Mouse (Mus musculus) Patski (cell line): ENCODE data around the gene Klhl21. TPM values are rescaled to one million over a fixed set of nuclear protein-coding genes. Genes with fewer than 3 reads are reported as not detected.

ENCODE experiments used
- ATAC-seq: fragments of 100-300 bp; one replicate; pipeline ENCODE4 v1.8.0; 2021
- CTCF ChIA-PET: fragments of 350-600 bp; sonication (Branson Sonifier 250); formaldehyde crosslinking; loops from one replicate; lab custom pipeline; 2022; ENCODE audit warnings: inconsistent platforms; lab: Charles Lee
- POLR2A ChIA-PET: fragments of 350-600 bp; sonication (Branson Sonifier 250); formaldehyde crosslinking; loops from one replicate; lab custom pipeline; 2022; ENCODE audit warnings: antibody characterized with exemption, inconsistent platforms; lab: Charles Lee
- DNase-seq: peaks from one replicate; pipeline ENCODE4 v3.0.0-alpha.2; 2011; ENCODE audit warnings: low read depth, low spot score
- H3K27me3 ChIP-seq: fragments of 371-371 bp; one replicate; pipeline ENCODE4 v1.5.1; 2021
- CTCF ChIP-seq: fragments of 100-300 bp; IDR thresholded peaks from one replicate; pipeline ENCODE4 v1.5.1; 2021
- in situ Hi-C: fragments of 300-500 bp; cut with MboI; formaldehyde crosslinking; loops from 3 replicates; pipeline ENCODE4 v1.11.1; 2018; ENCODE audit warnings: low pct_unique_long_range_greater_than_20kb, mixed read lengths
- polyA plus RNA-seq: library from polyadenylated mRNA; unstranded; gene quantifications from one replicate; pipeline ENCODE4 v1.2.3, GENCODE M21; 2021

Gene Klhl21
- polyA plus RNA-seq, 1 experiment from 2014 or later = 16.6 TPM

DNA sequence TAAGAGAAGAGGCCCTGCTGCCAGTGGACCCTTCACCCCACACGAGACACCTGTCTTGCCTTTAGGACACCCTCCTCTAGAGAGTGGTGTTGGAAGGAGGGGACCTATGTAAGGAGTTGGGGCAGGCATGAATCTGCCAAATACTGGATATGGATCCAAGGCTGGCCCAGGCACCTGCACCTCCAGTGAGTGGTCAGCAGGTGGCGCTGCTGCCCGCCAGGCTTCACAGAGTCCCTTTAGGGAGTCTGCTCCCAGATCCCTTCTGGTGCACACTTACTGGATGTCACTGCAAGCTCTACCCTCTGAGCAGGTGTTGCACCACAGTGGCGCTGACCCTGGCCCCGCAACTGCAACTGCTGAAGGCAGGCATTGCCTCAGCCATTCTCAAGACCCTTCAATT, 27.2 kb upstream of the Klhl21 start:
- CTCF ChIA-PET = interaction anchor here (0.8 to 3.1 kb wide), 8 partner anchors 9 to 56 kb away, joined by 3 to 21 read pairs (median 7); partner anchors contain the start of genes Klhl21, Nol9, Tas1r1 and Thap3
- in situ Hi-C loops = loop anchor here (5.0 kb wide), 1 partner anchor 46 kb away; the partner anchor contains the start of gene Zbtb48
- DNase-seq (no peak), ATAC-seq (peak; percentile 69)
- POLR2A ChIA-PET = interaction anchor here (0.9 kb wide), 1 partner anchor 27 kb away, joined by 3 read pairs; the partner anchor contains the start of gene Klhl21
- H3K27me3 ChIP-seq = no peaks in the 10 kb centered on the region
- TF ChIP-seq CTCF = no peak

DNA sequence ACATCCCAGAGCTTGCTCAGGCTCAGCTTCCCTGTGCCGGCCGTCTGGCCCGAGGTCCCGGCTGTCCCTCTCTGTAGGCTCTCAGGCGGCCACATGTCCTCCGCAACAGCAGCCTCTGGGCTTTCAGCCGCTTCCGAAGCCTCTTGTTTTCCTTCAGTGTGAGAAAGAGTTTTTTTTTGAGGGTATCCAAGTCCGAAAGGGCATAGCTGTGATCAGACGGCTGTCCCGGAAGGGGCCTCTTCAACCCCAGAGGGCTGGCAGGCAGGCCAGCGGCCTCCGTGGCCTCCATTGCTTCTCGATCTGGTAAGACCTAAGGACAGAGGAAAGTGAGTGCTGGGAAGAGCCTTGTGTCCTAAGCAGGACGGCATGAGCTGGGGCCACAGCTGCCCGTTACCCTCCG, 25.6 kb upstream of the Klhl21 start:
- CTCF ChIA-PET = interaction anchor here (0.9 to 1.1 kb wide), 2 partner anchors 26 to 46 kb away, joined by 3 read pairs; partner anchors contain the start of gene Klhl21
- in situ Hi-C loops = loop anchor here (5.0 kb wide), 1 partner anchor 44 kb away; the partner anchor contains the start of gene Zbtb48
- POLR2A ChIA-PET = interaction anchor here (1.4 kb wide), 1 partner anchor 56 kb away, joined by 4 read pairs; the partner anchor contains the start of genes Nol9 and Tas1r1
- ATAC-seq (no peak), DNase-seq (no peak)
- H3K27me3 ChIP-seq = no peaks in the 10 kb centered on the region
- TF ChIP-seq CTCF = no peak

DNA sequence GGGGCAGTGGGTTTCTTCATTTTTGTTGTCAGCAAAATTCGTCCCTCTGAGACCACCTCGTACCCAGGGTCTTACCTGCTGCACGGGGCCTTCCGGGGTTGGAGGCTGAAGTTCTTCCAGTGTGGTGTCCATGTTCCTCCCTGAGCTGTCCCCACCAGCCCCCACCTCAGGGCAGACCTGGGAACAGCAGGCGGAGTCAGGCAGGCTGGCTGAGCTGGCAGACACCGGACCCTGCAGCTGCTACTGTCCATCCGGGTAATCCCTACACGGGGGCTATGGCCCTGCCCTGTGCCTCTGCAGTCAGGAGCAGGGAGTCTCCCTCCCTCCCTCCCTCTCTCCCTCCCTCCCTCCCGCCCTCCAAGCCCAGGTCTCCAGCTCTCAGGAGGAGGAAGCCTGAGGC, 25.0 kb upstream of the Klhl21 start:
- ChIA-PET CTCF (interaction anchor here (0.7 to 1.1 kb wide), 3 partner anchors 9 to 46 kb away, joined by 3 read pairs; partner anchors contain the start of gene Klhl21), POLR2A (interaction anchor here (1.4 kb wide), 1 partner anchor 55 kb away, joined by 4 read pairs; the partner anchor contains the start of genes Nol9 and Tas1r1)
- ATAC-seq (no peak), DNase-seq (no peak)
- in situ Hi-C loops = loop anchor here (5.0 kb wide), 1 partner anchor 44 kb away; the partner anchor contains the start of gene Zbtb48
- TF ChIP-seq CTCF = no peak
- H3K27me3 ChIP-seq = no peaks in the 10 kb centered on the region

DNA sequence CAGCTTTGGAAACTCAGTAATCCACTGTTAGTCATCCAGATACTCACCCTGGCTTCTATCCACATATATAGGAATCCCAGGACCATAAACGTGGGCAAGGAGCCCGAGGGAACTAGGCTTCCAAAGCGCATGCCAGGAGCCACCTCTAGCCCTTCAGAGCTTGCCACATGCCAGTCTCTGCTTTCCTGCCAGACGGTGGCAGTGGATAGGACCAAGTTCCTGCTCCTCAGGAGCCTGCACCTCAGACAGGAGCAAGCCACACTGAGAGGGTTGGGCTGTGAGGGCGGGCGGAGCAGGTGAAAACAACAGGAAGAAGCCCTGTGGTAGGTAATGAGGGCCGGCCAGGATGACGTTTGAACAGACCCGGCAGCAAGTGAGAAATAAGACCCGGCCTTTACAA, 22.7 kb upstream of the Klhl21 start:
- no peak for DNase-seq
- ATAC-seq = no peak
- in situ Hi-C loops = no loop called here
- ChIA-PET POLR2A (interaction anchor here (0.8 kb wide), 1 partner anchor 467 kb away, joined by 3 read pairs; no protein-coding TSS in a partner anchor), CTCF (interaction anchor here (1.0 kb wide), 1 partner anchor 43 kb away, joined by 4 read pairs; no protein-coding TSS in a partner anchor)
- no peaks in the 10 kb centered on the region for H3K27me3 ChIP-seq
- TF ChIP-seq CTCF = no peak

- ATAC-seq (no peak), DNase-seq (no peak)
- POLR2A ChIA-PET = interaction anchor here (0.8 kb wide), 1 partner anchor 466 kb away, joined by 3 read pairs; no protein-coding TSS in a partner anchor
- CTCF ChIA-PET = interaction anchor here (1.0 kb wide), 1 partner anchor 42 kb away, joined by 4 read pairs; no protein-coding TSS in a partner anchor
- no peaks in the 10 kb centered on the region for H3K27me3 ChIP-seq
- in situ Hi-C loops = no loop called here
- TF ChIP-seq CTCF = no peak
Measured at GRCm38 (mm10) chr4:151986650-151987049, 22.0 kb upstream of the Klhl21 start.

DNA sequence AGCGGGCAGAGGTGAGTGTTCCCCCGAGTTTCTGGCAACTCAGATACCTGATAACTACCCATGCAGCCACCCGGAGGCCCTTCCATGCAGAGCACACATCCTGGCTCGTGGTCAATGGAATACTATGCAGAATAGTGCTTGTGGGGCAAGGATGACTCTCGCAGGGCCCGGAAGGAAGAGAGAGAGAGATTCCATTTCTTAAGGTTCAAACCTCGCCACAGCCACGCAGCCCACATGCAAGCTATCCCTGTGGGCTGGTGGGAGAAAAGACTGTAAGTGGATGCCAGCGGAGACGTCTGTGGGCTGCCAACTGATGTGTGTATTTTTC, 20.6 kb upstream of the Klhl21 start:
- DNase-seq = no peak
- POLR2A ChIA-PET = no interaction called here

DNA sequence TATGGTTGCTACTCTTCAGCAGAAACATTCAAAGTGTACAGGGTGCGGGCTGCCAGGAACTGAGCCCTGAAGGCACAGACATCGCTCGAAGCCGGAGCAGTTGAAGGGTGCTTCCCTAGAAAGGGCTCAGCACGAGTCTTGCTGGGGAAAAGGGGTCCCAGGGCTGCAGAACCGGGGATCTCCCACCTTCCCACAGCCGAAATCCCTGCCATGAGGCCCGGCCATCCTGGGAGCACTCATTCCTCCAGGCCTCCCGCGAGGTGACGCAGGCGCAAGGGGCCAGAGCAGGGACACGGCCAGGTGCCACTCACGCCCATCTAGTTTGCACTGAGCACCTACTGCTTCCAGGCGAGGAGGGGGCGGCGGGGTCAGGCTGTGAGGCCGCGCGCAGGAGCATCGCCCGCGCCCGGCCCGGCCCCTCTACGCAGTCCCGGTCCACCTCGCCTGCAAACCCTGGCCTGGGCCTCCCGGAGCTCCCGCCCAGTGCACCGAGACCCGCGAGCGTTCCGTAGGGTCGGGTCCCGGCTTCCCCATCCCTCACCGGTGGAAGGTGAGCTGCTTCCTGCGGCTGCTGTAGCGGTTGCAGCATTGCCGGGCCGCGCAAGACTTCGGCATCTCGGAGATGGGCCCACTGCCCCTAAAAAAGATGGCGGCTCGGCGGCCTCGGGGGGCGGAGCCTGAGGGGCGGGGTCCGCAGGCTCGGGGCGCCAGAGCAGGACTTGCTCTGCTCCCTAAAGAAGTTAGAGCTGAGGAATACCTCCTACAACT, 20.1 kb upstream of the Klhl21 start, which contains the start of gene Thap3:
TSS of gene Thap3 (minus strand) at position 656 of the 768 bp plus-strand sequence.
- CTCF ChIA-PET = interaction anchor here (0.9 to 3.2 kb wide), 3 partner anchors 7 to 20 kb away, joined by 3 to 12 read pairs (median 3); partner anchors contain the start of gene Klhl21
- DNase-seq = no peak
- ATAC-seq = peak; percentile 66
- POLR2A ChIA-PET = interaction anchor here (0.9 to 1.3 kb wide), 2 partner anchors 20 to 22 kb away, joined by 3 to 6 read pairs; partner anchors contain the start of gene Klhl21
- TF ChIP-seq CTCF = no peak
- in situ Hi-C loops = no loop called here
- H3K27me3 ChIP-seq = no peaks in the 10 kb centered on the region

More for the DNA sequence above, 20.6 kb upstream of the Klhl21 start:
- no peak for TF ChIP-seq CTCF
- CTCF ChIA-PET = no interaction called here
- ATAC-seq = no peak
- in situ Hi-C loops = no loop called here
- no peaks in the 10 kb centered on the region for H3K27me3 ChIP-seq

GRCm38 (mm10) chr4:151989110-151989488, 19.5 kb upstream of the Klhl21 start:
- no peak for ATAC-seq
- POLR2A ChIA-PET = interaction anchor here (0.9 to 1.3 kb wide), 2 partner anchors 20 to 22 kb away, joined by 3 to 6 read pairs; partner anchors contain the start of gene Klhl21
- no peak for DNase-seq
- no peak for TF ChIP-seq CTCF
- no peaks in the 10 kb centered on the region for H3K27me3 ChIP-seq
- CTCF ChIA-PET = interaction anchor here (0.9 to 3.2 kb wide), 3 partner anchors 8 to 19 kb away, joined by 3 to 12 read pairs (median 3); partner anchors contain the start of gene Klhl21
- in situ Hi-C loops = no loop called here

- POLR2A ChIA-PET = no interaction called here
- TF ChIP-seq CTCF = no peak
Measured at GRCm38 (mm10) chr4:151992091-151992490, 16.5 kb upstream of the Klhl21 start.

DNA sequence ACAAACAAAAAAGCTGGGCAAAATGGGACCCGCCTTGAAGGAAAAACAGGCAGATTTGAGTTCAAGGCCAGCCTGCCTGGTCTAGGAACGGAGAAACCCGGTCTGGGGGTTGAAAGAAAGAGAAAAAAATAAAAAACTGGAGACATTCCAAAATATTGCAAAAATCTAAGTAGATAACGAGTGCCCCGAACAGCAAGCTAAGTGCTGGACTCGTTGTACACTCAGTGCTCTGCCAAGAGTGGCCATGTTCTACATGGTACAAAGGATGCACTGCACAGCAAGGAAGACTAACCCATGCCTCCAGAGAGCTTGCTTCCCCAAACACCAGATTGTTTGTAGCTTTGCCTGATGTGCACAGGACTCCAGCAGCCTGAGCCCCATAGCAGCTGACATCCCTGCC, 15.6 kb upstream of the Klhl21 start:
- ChIA-PET CTCF (interaction anchor here (0.8 to 1.3 kb wide), 2 partner anchors 11 to 35 kb away, joined by 3 read pairs; partner anchors contain the start of gene Zbtb48), POLR2A (interaction anchor here (0.7 to 2.2 kb wide), 2 partner anchors 16 to 45 kb away, joined by 3 to 7 read pairs; partner anchors contain the start of gene Klhl21)
- H3K27me3 ChIP-seq = no peaks in the 10 kb centered on the region
- TF ChIP-seq CTCF = no peak
- ATAC-seq (no peak), DNase-seq (no peak)
- in situ Hi-C loops = no loop called here

More at GRCm38 (mm10) chr4:151992091-151992490, 16.5 kb upstream of the Klhl21 start:
- no peak for DNase-seq
- no peak for ATAC-seq
- CTCF ChIA-PET = no interaction called here
- no peaks in the 10 kb centered on the region for H3K27me3 ChIP-seq
- in situ Hi-C loops = no loop called here
